Mouse (Mus musculus) kidney, adult 9 months (tissue): Measurements from ENCODE around the gene Nars2.
A peak's percentile ranks its signal among the peaks of the same experiment; 100 is the strongest.

Source experiments
- DNase-seq: peaks from one replicate; pipeline ENCODE4 v3.0.0; 2022

Gene Nars2

GRCm38 (mm10) chr7:97074974-97075373 is 123.7 kb downstream of the Nars2 start:
- DNase-seq, result no peak

GRCm38 (mm10) chr7:97076977-97077376 is 125.7 kb downstream of the Nars2 start:
- DNase-seq, result peak; percentile 71

GRCm38 (mm10) chr7:97078685-97079084 is 127.4 kb downstream of the Nars2 start:
- no peak for DNase-seq

- peak; percentile 75 for DNase-seq
Observed at GRCm38 (mm10) chr7:97079145-97079544, 127.8 kb downstream of the Nars2 start.

- peak; percentile 67 for DNase-seq
Observed at GRCm38 (mm10) chr7:97079651-97080365, 128.5 kb downstream of the Nars2 start.

GRCm38 (mm10) chr7:97080621-97081241 is 129.4 kb downstream of the Nars2 start:
- peak; percentile 60 for DNase-seq

GRCm38 (mm10) chr7:97081242-97081958 is 130.1 kb downstream of the Nars2 start, which contains the start of gene Gab2:
Gene Gab2 (plus strand): TSS chr7:97081586.
- peak; percentile 82 for DNase-seq

GRCm38 (mm10) chr7:97081959-97082218 is 130.6 kb downstream of the Nars2 start:
- DNase-seq, result no peak

GRCm38 (mm10) chr7:97082219-97083101 is 131.2 kb downstream of the Nars2 start:
- DNase-seq, result peak; percentile 71

- DNase-seq, result no peak
Observed at GRCm38 (mm10) chr7:97083579-97083978, 132.3 kb downstream of the Nars2 start.

GRCm38 (mm10) chr7:97084181-97084580 is 132.9 kb downstream of the Nars2 start:
- no peak for DNase-seq

GRCm38 (mm10) chr7:97085291-97085690 is 134.0 kb downstream of the Nars2 start:
- peak; percentile 51 for DNase-seq

GRCm38 (mm10) chr7:97094241-97094640 is 142.9 kb downstream of the Nars2 start:
- no peak for DNase-seq

- no peak for DNase-seq
Observed at GRCm38 (mm10) chr7:97108119-97108518, 156.8 kb downstream of the Nars2 start.
